Mouse (Mus musculus) 3134 (cell line): ENCODE data around the gene Ankrd22.

Experiments
- DNase-seq: peaks from one replicate; pipeline ENCODE4 v3.0.0-alpha.2; 2011; ENCODE audit warnings: low spot score; ENCODE audit not compliant: insufficient read length; ENCODE audit errors: extremely low read depth

The Ankrd22 gene

DNA sequence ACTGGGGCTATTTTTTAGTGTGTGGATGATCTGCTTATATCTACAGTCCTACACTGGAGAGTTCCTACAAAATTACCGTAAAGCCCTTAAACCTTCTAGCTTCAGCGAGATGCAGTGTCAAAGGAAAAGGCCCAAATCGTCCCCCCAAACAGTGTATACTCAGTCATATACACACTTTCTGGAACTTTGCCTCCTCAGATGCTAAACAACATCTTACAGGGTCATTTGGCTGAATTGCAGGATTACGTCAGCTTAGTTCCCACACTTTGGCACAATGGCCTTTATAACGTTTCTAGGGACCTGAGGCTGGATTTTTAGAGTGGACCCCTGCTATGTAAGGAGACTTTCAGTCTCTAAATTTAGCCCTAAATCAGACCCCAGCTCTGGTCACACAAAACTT is 16.6 kb upstream of the Ankrd22 start:
- no peak for DNase-seq

DNA sequence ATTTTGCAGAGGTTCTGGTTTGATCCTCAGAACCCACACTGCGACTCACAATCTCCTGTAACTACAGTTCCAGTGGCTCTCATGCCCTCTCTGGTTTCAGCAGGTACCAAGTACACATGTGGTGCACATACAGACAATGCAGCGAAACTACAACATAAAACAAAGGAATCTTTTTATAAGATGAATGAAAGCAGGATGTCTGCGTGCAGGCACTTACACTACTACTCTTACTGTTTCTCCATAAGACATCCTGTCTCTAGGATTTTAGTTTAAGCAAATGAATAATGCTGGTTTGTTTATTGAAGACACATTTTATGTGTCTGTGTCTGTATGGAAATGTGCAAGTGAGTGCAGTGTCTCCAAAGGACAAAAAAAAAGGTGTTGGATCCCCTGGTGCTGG is 15.4 kb upstream of the Ankrd22 start:
- DNase-seq = no peak

DNA sequence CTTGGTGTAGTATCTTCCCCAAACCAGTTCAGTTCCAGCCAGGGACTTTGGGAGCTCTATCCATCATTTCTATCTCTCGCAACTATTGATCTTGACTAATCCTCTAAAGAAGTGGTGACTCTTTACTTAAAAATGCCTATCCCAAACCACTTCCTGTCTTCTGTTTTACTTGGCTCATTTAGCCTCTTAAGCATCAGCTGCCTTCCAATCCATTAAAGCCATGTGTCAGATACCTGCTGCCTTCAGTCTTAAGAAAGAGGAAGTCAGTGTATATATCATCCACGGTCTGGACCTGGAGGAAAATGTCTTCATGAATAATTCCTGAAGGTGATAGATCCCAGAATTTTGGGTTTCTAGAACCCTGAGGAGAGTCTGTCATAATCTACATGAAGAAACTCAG is 14.5 kb upstream of the Ankrd22 start:
- peak; percentile 29 for DNase-seq

DNA sequence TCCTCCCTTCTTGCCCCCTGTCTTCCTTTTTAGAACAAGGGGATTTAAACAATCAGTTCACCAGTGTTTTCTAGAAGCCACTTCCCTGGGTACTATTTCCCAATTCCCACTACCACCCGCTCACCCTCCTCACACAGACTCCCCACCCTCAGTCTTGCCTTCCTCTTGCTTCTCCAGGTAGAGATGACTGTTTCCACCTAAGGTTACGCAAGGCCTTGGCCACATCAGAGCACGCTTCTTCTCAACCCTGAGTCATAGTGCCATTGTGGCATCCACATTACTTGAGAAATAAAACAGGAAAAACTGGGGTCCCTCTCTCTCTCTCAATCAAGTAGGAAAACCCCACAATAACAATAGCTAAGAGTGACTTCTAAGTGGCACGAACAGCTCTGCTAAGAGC is 13.3 kb upstream of the Ankrd22 start:
- DNase-seq = no peak

DNA sequence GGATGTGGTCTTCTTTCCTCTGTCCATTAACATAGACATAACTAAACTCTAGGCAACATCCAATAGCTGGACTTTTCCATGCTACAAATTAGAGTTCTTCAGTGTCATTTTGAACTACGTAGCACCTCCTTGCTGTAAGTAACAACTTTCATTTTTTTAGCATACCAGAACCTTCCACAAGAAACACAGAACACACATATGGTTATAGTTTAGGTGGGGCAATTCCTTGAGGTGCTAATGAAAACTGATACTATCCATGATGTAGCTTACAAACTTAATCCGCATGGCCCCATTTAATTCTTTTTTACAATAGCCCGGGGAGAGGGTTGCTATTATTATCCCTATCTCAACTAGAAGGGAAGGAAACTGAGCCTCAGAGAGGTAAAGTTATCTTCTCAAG is 8.2 kb upstream of the Ankrd22 start:
- DNase-seq = no peak

DNA sequence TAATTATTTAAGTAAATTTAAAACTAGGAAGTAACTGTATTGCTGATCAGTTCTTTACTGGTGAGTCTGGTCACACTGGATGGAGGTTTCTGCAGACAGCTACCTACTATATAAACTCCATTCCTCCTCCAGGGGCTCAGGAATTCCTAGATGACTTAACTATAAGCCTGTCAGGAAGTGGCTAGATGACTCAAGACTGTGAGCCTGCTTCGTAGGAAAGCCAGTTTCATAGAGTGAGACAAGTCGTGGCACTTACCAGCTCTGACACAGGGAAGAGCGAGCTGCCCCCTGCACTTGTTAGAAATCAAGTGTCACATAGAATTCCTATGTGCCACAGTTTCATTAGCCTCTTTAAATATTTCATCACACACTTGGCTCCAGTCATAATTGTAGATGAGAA is 5.3 kb upstream of the Ankrd22 start:
- peak; percentile 30 for DNase-seq

DNA sequence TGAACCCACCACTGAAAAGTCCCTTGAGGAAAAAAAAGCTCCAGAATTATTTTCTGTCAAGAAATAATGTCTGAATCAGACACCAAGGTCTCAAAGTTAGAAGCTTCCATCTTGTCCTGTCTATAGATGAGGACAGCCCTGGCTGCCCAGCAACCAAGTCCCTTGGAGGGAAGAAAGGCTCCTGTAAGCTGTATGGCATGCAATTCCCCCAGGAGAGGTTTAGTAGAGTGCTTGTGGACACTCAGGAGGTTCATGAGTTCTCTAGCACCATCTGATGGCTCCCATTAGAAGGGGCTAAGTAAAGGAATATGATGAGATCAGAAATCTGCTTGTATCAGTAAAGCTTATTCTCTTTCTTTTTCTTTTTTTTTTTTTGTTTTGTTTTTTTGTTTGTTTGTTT is 3.3 kb upstream of the Ankrd22 start:
- DNase-seq = no peak

DNA sequence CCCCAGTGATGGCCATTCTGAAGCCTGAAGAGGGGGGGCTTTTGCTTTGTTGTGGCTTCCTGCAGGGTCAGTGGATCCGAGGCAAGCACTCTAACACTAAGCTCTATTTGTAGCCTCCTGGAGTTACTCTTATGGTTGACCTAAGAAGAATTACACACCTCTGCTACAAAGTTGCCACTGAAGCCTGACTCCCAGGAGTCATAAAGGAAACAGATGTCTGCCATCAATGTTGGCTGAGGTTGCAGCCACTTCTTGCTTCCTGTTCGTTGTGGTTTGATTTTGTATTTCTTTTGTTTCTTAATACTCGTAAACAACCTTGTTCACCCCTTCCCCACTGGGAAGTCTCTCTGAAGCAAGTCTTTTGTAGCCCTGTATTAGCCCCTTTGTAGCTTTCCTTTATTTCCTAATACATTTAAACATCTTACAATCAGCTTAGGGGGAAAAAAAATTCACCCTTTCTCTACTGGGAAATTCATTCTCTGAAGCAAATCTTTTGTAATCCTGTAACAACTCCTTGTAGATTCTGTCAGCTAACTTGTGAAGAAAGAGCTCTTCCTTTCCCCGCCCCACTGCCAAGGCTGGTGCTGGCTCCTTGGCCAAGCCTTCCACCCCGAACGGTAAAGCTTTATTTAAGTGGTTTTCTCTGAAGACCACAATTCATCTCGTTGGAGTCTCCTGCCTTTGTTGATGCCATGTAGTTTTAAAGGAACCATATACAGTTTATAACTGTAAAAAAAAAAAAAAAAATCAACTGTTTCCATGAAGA is 2.2 kb upstream of the Ankrd22 start:
- no peak for DNase-seq

DNA sequence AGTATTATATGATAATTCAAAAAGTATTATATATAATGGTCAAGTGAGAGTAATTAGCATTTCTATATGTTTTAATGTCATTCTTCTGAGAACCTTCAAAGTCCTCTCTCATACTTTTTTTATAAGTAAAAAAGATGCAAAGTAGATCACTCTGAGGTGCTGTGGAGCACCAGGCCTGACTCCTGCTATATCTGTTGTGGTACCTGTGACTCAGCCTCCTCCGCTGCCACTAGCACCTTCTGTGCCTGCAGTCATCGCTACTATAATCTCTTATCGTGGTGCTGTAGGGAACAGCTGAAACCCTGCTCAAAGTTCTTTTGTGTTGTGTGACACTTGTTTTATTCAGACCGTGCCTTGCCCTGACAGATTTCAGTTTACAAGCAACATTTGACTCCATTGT is 533 bp upstream of the Ankrd22 start:
- no peak for DNase-seq

DNA sequence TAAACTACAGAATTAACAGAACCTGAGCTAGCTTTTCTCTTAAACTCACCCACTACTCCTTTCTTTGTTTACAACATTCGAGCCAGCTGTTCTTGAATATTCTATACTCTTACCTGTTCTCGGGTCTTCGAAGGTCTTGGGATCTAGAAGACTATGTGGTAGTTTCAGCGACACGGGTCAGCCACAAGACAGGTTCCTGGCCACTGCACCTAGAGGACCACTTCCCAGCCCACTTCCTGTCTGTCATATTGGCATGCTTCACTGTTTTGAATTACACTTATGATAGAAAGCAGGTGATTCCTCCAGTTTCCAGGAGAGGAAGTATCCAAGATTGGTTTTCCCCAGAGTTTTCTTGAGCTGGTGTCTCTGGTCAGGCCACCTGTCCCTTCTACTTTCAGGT is 3.2 kb downstream of the Ankrd22 start:
- DNase-seq = no peak

DNA sequence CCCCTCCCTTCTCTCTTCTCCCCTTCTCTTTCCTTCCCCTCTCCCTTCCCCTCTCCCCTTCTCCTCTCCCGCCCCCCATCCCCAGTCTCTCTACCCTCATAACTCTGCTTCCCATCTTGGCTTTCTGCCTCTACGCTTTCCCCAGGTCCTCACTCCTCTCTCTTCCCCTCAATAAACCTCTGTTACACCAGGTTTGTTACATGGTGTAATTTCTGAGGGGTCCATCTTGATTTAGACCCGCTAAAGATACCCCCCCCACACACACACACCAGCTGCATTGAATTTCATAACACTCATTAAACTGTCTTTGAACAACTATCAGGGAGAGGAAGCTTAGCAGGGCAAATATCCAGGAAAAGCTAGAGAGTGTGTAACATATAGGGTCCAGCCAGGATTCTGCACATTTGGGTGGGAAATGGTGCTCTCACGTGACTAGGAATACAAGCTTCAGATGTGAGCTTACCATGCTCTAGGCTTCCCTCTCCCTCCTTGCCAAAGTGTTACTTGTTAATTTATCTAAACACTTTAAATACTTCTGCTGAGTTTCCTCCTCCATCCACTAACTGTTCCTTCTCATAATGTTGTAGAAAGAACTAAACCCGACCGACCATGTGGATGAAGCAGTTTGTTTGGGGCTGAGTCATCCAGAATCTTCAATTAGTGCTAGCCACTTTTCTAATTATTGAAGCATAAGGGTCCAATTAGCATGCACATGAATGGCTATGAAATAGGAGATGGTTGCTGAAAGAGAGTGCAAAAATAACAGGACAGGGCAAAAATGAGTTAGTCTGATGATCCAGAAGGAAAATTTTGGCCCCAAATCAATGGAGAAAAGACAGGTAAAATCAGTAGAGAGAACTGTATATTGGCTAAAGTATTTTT is 12.3 kb downstream of the Ankrd22 start:
- DNase-seq = no peak

DNA sequence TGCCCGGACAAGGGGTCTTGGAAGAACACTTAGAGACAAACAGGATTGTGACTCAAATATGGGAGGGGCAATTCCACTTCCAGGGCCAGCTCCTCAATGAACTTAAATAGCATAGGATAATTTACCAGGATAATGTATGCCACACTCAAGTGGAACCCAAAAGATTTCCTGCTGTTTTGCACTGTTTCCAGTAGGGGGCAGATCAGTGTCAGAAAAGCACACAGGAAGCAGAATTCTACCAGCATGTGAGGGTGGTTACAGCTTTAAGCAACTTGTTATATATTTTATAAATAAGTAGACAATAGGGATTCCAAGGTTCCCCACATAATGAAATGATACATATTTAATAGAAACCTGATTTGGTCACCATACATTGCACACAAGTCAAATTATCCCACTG is 13.9 kb downstream of the Ankrd22 start:
- DNase-seq = no peak

DNA sequence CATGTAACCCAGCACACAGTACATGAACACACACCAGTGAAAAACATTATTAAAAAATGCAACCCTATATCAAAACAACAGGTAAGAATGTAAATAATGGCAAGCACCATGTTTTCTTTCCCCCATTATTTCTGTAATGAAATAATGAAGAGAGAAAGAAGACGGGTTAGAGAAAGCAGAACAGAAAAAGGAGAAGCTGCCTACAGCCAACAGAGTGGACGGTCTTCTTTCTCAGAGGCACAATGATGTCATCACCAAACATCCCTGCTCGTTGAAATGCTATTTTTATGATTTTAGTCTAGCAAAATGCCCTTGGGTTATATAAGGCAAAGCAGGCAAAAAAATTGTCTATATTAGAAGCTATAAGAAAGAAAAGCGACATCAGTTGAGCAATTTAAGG is 17.4 kb downstream of the Ankrd22 start:
- DNase-seq = no peak

DNA sequence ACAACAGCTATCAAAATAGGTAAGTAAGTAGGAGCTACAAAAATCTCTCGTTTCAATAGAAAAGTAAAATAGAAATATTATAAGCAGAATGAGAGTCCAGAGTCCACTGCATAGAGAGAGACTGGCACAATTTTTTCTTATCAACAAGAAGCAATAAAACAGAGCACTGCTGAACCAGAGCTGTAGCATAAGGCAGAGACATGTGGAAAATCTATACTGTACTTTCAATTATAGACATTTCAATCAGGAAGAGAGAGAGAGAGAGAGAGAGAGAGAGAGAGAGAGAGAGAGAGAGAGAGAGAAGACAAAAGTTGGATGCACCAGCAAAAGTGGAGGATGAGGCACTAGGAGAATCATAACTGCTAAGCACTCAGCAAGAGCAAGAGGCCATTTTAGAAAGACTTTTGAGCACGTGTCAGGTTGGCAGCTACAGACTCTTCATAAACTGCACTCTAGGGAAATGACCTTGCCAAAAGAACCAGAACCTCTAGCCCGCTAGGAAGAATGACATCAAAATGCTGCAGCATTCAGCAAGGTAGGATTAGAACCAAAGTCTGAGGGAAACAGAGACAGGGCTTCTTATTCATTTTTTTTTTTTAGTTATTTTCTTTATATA is 26.3 kb downstream of the Ankrd22 start:
- DNase-seq = no peak

DNA sequence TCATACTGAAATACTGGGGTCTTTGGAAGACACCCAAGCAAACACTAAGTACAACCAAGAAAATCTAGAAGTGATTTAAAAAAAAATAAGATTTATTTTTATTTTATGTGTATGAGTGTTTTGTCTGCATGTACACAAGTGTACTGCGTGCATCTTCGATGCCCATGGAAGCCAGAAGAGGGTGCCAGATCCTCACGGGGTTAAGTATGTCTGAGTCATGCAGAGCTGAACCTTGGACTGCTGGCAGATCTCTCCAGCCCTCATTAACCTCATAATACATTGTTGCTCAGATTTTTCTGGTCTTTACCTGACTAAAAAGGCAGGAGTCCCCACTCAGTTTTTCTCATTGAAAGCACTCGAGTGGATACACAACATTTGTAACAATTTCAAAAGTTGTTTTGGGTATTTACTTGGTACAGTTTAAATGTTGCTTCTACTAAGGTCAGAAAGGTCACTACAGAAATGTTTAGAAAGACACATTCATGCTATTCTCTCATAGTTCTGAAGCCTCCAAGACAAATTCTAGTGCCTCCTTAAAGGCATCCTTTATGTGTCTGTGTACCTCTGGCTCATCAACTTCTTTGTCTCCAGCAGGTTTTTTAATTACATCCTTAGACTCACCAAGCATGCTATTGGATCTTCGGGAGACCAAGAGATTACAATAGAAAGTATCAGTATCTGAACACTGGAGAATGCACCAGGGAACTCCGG is 27.0 kb downstream of the Ankrd22 start:
- no peak for DNase-seq

DNA sequence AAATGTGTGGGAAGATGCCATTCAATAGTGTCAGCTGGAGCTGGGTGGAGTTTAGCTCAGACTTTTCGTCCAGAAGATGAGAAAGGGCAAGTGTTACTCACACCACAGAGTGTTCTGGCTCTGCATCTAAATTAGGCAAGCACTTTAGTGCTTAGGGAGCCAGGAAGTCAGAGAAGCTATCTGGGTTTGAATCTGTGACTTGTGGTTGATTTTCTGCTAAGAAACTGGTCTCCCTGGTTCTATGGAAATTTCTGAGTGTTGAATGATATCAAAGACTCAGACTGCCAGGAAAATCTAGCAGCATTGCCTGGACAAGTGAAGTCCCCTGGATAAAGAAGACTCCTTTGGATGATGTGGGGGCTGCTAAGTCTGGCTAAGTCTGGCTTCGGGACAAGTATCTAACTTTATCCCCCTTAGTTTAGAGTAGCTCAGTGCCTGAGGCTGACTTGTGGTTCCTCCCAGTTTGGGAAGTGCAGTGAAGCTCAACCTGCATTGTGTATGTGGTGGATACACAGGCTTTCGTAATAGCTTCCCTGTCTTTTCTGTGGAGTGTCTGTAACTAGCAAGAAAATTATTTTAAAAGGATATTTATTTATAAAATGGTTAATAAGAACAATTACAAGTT is 45.6 kb downstream of the Ankrd22 start:
- peak; percentile 53 for DNase-seq

DNA sequence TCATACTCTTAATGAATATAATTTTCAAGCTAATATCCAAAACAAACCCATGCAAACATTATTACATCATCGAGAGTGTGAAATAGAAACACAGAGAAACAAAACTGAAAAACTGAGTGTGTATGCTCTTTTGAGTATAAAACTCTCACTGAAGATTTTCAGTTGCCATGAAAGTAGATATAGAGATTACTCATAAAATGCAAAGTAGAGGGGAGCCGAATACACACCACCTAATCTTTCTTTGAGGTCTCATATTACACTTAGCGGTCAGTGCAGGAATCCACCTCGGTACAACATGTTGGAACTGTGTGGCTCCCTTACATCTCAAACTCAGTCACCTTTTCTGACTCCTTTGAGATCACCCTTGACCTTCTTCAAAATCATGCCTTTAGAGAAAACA is 46.2 kb downstream of the Ankrd22 start:
- DNase-seq = no peak

DNA sequence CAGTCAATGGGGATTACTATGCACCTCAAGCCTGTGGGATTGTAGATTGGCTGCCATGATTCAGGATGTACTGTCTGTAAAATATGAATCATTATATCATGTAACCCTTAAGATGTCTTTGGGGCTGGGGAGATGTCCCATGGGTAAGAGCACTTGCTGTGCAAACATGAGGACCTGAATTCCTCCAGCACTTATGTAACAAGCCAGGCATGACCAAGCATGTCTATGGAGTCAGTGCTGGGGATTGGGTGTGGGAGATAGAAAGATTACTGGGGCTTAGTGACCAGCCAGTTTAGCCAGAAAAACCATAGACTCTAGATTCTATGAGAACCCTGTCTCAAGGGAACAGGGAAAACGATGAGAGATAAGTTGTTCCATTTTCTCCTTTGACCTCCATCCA is 46.8 kb downstream of the Ankrd22 start:
- DNase-seq = no peak

DNA sequence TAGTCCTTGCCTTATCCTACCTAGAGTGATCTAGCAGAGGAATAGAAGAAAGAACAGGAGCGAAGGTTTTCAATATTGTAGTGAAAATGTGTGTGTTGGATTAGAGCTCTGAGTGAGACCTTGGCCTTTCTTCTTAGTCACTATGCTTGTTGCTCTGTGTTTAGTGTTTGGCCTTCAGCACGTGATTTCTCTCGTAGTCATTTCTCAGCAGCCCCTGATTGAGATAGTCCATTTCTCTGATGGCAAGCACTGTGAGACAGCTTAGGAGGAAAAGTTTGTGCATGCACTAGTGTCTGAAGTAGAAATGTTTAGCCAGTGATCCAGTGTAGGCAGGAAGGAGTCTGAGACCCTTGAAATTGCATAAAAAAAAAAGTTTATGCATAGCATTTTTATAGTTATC is 61.0 kb downstream of the Ankrd22 start:
- no peak for DNase-seq

DNA sequence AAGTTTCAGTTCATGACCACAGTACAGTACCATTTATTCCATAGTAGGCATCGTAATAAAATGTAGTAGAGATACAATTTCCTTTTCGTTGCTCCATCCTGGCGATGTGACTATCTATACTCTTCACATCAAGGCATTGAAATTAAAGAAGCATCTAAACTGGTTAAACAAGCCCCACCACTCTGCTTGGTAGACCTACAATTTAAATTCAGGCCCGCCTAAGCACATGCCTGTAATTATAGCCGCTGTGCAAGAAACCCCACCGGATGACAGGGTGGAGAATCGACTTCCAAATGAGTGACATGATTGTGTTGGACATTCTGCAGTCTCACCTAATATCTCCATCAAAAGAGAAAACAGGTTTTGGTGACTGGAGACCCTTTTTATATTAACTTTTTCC is 64.0 kb downstream of the Ankrd22 start:
- DNase-seq = no peak

DNA sequence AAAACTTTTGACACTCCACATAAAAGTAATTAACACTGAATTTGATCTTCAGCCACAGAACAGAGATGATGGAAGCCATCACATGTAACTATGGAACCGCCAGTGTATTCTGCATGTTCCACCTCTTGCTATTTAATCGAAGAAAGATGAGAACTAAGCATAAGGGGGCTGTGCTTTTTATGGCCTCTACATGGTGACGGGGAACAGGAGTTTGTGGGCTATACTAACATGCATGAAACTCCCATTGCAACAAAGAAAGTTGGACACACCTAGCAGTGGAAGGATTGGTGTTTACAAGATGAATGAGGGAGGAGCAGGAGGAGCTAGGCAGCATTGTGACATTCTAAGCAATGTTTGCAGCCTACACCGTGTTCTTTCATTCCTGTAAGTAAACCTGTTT is 65.2 kb downstream of the Ankrd22 start, which contains the start of gene Lipm:
Lipm (plus strand) TSS at position 301 of the 400 bp plus-strand sequence.
- no peak for DNase-seq
